Mouse (Mus musculus): ENCODE measurements around the gene 1700021F05Rik. TPM values are rescaled to one million over a fixed set of nuclear protein-coding genes. Genes with fewer than 3 reads are reported as not detected.
A peak's percentile ranks its signal among the peaks of the same experiment; 100 is the strongest.

1700021F05Rik gene
- total and polyA plus RNA-seq, 2 experiments from 2014 or later = 43.0 to 133 TPM

- 4% methylated on average over 3 of the region's 3 CpGs for WGBS
- Histone ChIP-seq H3K36me3 (replicated peaks; ENCODE audit: control insufficient read depth, insufficient read depth, low read length) (no peaks in the 10 kb centered on the region), H3K4me2 (ENCODE audit: low read depth, low read length) (no peak overlapping the region), H3K4me3 (ENCODE audit: low read depth, low read length) (no peak overlapping the region), H3K4me1 (ENCODE audit: control insufficient read depth, insufficient read depth) (0 out of 2 replicates have a peak, but pooled peaks cover 2% of the 10 kb centered on the region), H3K9ac (replicated peaks; ENCODE audit: low read depth, low read length) (no peak overlapping the region), H3K27ac (ENCODE audit: low read depth) (no peak overlapping the region), H3K27me3 (ENCODE audit: control insufficient read depth, insufficient read depth, low read length) (peaks cover 10% of the 10 kb centered on the region; the same call in 1 of the 2 replicates), H3K9me3 (replicated peaks; ENCODE audit: control insufficient read depth, low read length) (0 out of 2 replicates have a peak, but pooled peaks cover 6% of the 10 kb centered on the region)
- ATAC-seq (ENCODE audit: insufficient read depth, low read depth) (no peak), DNase-seq (ENCODE audit: low spot score) (peak; percentile 55)
- TF ChIP-seq EP300 (IDR thresholded peaks at IDR 0.05; ENCODE audit: low read depth) (no peak), CTCF (IDR thresholded peaks at IDR 0.05; ENCODE audit: low read depth) (peak; percentile 86)
Measured at GRCm38 (mm10) chr10:43574956-43575355, 34.2 kb upstream of the 1700021F05Rik start.

GRCm38 (mm10) chr10:43574352-43574751 lies 33.6 kb upstream of the 1700021F05Rik start:
- Histone ChIP-seq H3K36me3 (replicated peaks; ENCODE audit: control insufficient read depth, insufficient read depth, low read length) (no peaks in the 10 kb centered on the region), H3K27ac (ENCODE audit: low read depth) (no peak overlapping the region), H3K9me3 (replicated peaks; ENCODE audit: control insufficient read depth, low read length) (0 out of 2 replicates have a peak, but pooled peaks cover 6% of the 10 kb centered on the region), H3K4me2 (ENCODE audit: low read depth, low read length) (no peak overlapping the region), H3K9ac (replicated peaks; ENCODE audit: low read depth, low read length) (no peak overlapping the region), H3K4me3 (ENCODE audit: low read depth, low read length) (no peak overlapping the region), H3K27me3 (ENCODE audit: control insufficient read depth, insufficient read depth, low read length) (peaks cover 7% of the 10 kb centered on the region; the same call in 1 of the 2 replicates), H3K4me1 (ENCODE audit: control insufficient read depth, insufficient read depth) (no peaks in the 10 kb centered on the region)
- DNase-seq (ENCODE audit: low spot score) (no peak), ATAC-seq (ENCODE audit: insufficient read depth, low read depth) (no peak)
- WGBS = 47% methylated on average over 2 of the region's 2 CpGs
- TF ChIP-seq EP300 (IDR thresholded peaks at IDR 0.05; ENCODE audit: low read depth) (no peak), CTCF (IDR thresholded peaks at IDR 0.05; ENCODE audit: low read depth) (no peak)

GRCm38 (mm10) chr10:43561311-43561710 lies 20.5 kb upstream of the 1700021F05Rik start:
- Histone ChIP-seq H3K9me3 (replicated peaks; ENCODE audit: control insufficient read depth, low read length) (no peaks in the 10 kb centered on the region), H3K36me3 (replicated peaks; ENCODE audit: control insufficient read depth, insufficient read depth, low read length) (no peaks in the 10 kb centered on the region), H3K4me1 (ENCODE audit: control insufficient read depth, insufficient read depth) (no peaks in the 10 kb centered on the region), H3K4me2 (ENCODE audit: low read depth, low read length) (no peak overlapping the region), H3K9ac (replicated peaks; ENCODE audit: low read depth, low read length) (no peak overlapping the region), H3K4me3 (ENCODE audit: low read depth, low read length) (no peak overlapping the region), H3K27ac (ENCODE audit: low read depth) (no peak overlapping the region), H3K27me3 (ENCODE audit: control insufficient read depth, insufficient read depth, low read length) (no peaks in the 10 kb centered on the region)
- ATAC-seq (ENCODE audit: insufficient read depth, low read depth) (no peak), DNase-seq (ENCODE audit: low spot score) (no peak)
- TF ChIP-seq CTCF (IDR thresholded peaks at IDR 0.05; ENCODE audit: low read depth) (no peak), EP300 (IDR thresholded peaks at IDR 0.05; ENCODE audit: low read depth) (no peak)
- 98% methylated on average over 2 of the region's 2 CpGs for whole genome bisulfite sequencing

- DNase-seq (ENCODE audit: low spot score) = no peak
- Histone ChIP-seq H3K9me3 (replicated peaks; ENCODE audit: control insufficient read depth, low read length) (no peaks in the 10 kb centered on the region), H3K36me3 (replicated peaks; ENCODE audit: control insufficient read depth, insufficient read depth, low read length) (no peaks in the 10 kb centered on the region), H3K27me3 (ENCODE audit: control insufficient read depth, insufficient read depth, low read length) (no peaks in the 10 kb centered on the region), H3K4me3 (ENCODE audit: low read depth, low read length) (no peak overlapping the region), H3K27ac (ENCODE audit: low read depth) (no peak overlapping the region), H3K4me2 (ENCODE audit: low read depth, low read length) (no peak overlapping the region), H3K4me1 (ENCODE audit: control insufficient read depth, insufficient read depth) (no peaks in the 10 kb centered on the region), H3K9ac (replicated peaks; ENCODE audit: low read depth, low read length) (no peak overlapping the region)
- 31% methylated on average over 2 of the region's 2 CpGs for WGBS
- no peak for ATAC-seq (ENCODE audit: insufficient read depth, low read depth)
- no peak for TF ChIP-seq EP300 (IDR thresholded peaks at IDR 0.05; ENCODE audit: low read depth)
- TF ChIP-seq CTCF (IDR thresholded peaks at IDR 0.05; ENCODE audit: low read depth) = 0 out of 2 replicates have a peak, but pooled peaks have one; percentile 12
Measured at GRCm38 (mm10) chr10:43560765-43561164, 20.0 kb upstream of the 1700021F05Rik start.

GRCm38 (mm10) chr10:43559313-43559712 lies 18.5 kb upstream of the 1700021F05Rik start:
- H3K9ac ChIP-seq (replicated peaks; ENCODE audit: low read depth, low read length) = no peak overlapping the region
- TF ChIP-seq CTCF (IDR thresholded peaks at IDR 0.05; ENCODE audit: low read depth) = no peak
- no peak for TF ChIP-seq EP300 (IDR thresholded peaks at IDR 0.05; ENCODE audit: low read depth)
- 64% methylated on average over 11 of the region's 11 CpGs for WGBS
- H3K4me1 ChIP-seq (ENCODE audit: control insufficient read depth, insufficient read depth) = no peaks in the 10 kb centered on the region
- H3K9me3 ChIP-seq (replicated peaks; ENCODE audit: control insufficient read depth, low read length) = no peaks in the 10 kb centered on the region
- no peaks in the 10 kb centered on the region for H3K36me3 ChIP-seq (replicated peaks; ENCODE audit: control insufficient read depth, insufficient read depth, low read length)
- no peak overlapping the region for H3K27ac ChIP-seq (ENCODE audit: low read depth)
- DNase-seq (ENCODE audit: low spot score) (no peak), ATAC-seq (ENCODE audit: insufficient read depth, low read depth) (no peak)
- no peak overlapping the region for H3K4me3 ChIP-seq (ENCODE audit: low read depth, low read length)
- H3K4me2 ChIP-seq (ENCODE audit: low read depth, low read length) = no peak overlapping the region
- H3K27me3 ChIP-seq (ENCODE audit: control insufficient read depth, insufficient read depth, low read length) = no peaks in the 10 kb centered on the region

- no peak overlapping the region for H3K9ac ChIP-seq (replicated peaks; ENCODE audit: low read depth, low read length)
- no peak overlapping the region for H3K4me3 ChIP-seq (ENCODE audit: low read depth, low read length)
- WGBS = 76% methylated on average over 5 of the region's 5 CpGs
- H3K9me3 ChIP-seq (replicated peaks; ENCODE audit: control insufficient read depth, low read length) = no peaks in the 10 kb centered on the region
- TF ChIP-seq EP300 (IDR thresholded peaks at IDR 0.05; ENCODE audit: low read depth) (no peak), CTCF (IDR thresholded peaks at IDR 0.05; ENCODE audit: low read depth) (no peak)
- DNase-seq (ENCODE audit: low spot score) (no peak), ATAC-seq (ENCODE audit: insufficient read depth, low read depth) (no peak)
- H3K4me2 ChIP-seq (ENCODE audit: low read depth, low read length) = no peak overlapping the region
- no peaks in the 10 kb centered on the region for H3K36me3 ChIP-seq (replicated peaks; ENCODE audit: control insufficient read depth, insufficient read depth, low read length)
- H3K27me3 ChIP-seq (ENCODE audit: control insufficient read depth, insufficient read depth, low read length) = no peaks in the 10 kb centered on the region
- no peak overlapping the region for H3K27ac ChIP-seq (ENCODE audit: low read depth)
- no peaks in the 10 kb centered on the region for H3K4me1 ChIP-seq (ENCODE audit: control insufficient read depth, insufficient read depth)
Measured at GRCm38 (mm10) chr10:43557630-43558165, 16.9 kb upstream of the 1700021F05Rik start.
